Comparison of ENCODE assay signal across 8 mouse cellular contexts in the genomic region with DNA sequence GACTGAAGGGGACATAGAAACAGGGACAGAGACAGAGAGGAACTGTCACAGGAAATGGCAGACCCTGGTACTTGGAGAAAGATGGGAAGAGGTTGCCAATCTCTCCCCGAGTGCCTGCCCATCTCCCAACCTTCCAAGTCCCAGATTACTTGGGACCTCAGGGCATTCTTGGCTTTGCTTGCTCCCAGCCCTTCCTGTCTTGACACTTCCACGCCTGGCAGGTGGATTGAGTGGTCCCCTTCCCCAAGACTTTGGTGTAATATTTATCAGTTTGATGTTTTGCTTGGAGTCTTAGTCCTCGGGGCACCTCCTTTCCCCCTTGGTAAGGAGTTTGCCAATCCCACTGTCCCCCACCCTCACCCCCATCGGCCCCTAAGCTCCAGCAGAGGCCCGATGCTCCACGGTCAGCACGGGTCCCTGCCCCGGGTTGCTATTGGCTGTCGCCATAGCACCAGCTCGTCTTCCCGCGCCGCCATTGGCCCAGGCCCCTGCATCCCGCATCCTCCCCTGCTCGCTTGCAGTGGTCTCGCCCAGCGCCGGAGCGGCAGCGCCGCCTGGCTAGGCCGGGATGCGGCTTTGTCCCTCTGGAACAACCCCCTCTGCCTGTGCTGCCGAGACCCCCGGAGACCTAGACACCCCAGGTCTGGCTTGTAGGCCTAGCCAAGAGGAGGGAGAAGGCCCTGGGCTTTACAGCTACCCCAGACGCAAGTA. TPM values are rescaled to one million over a fixed set of nuclear protein-coding genes. Genes with fewer than 3 reads are reported as not detected.
DNase-seq lines count a peak whose midpoint lies in the region; ATAC-seq and TF ChIP-seq lines count a peak whose summit lies in the region.

No protein-coding gene starts in this region.

- intact Hi-C loops in heart, postnatal 10 days (cut with DNase I), result no loop called here

- H3K4me1 ChIP-seq in lung, adult 2 months (ENCODE audit: control insufficient read depth, insufficient read depth, low read length), result peaks cover 3% of the 10 kb centered on the region; the same call in 1 of the 2 replicates
- H3K4me1 ChIP-seq in olfactory bulb, adult 2 months (ENCODE audit: control insufficient read depth, insufficient read depth, low read length), result peaks cover 61% of the 10 kb centered on the region

- no peak for TF ChIP-seq CTCF in lung, adult 2 months (IDR thresholded peaks at IDR 0.05; ENCODE audit: insufficient read depth, low read length)
- no peak for TF ChIP-seq CTCF in olfactory bulb, adult 2 months (IDR thresholded peaks at IDR 0.05; ENCODE audit: insufficient read depth, low read depth, low read length)

- ATAC-seq in CD4-positive, CD25-positive, alpha-beta regulatory T cell, adult 4 months, result no peak

- 16% methylated on average over 26 of the region's 26 CpGs for WGBS in lung, adult 2 months
- WGBS in olfactory bulb, adult 2 months, result 2% methylated on average over 26 of the region's 26 CpGs

- H3K4me3 ChIP-seq in lung, adult 2 months (replicated peaks; ENCODE audit: extremely low read depth, low read depth, low read length), result no peak overlapping the region
- peak overlapping the region; percentile 89 for H3K4me3 ChIP-seq in olfactory bulb, adult 2 months (ENCODE audit: insufficient read depth, low read depth, low read length)

- peak; percentile 61 to 73 for DNase-seq in lung, postnatal 4 days
- no peak for DNase-seq in lung, adult 2 months
- peak; percentile 83 for DNase-seq in embryo, embryonic 9.5 days (ENCODE audit: extremely low spot score)
- DNase-seq in heart, postnatal 10 days, result peak; percentile 66 to 72
- peak; percentile 75 to 88 for DNase-seq in left cerebral cortex, adult 8-10 months (ENCODE audit: low spot score in 2 of 2)
- DNase-seq in adrenal gland, adult 2 months, result no peak

- no peak for TF ChIP-seq POLR2A in lung, adult 2 months (IDR thresholded peaks at IDR 0.05; ENCODE audit: borderline replicate concordance, extremely low read depth, low read depth, low read length)
- peak; percentile 93 for TF ChIP-seq POLR2A in olfactory bulb, adult 2 months (IDR thresholded peaks at IDR 0.05; ENCODE audit: insufficient read depth, low read depth, low read length)

- H3K27ac ChIP-seq in olfactory bulb, adult 2 months (ENCODE audit: insufficient read depth, low read depth, low read length), result peak overlapping the region; percentile 94

RNA-seq across cellular contexts. Expression of a gene that starts 2.9 kb away (rescaled TPM):
- polyA plus RNA-seq in lung, adult 2 months (2012; rRNA removed), result 3.8 and 4.1 TPM in 2 replicates
- total RNA-seq in heart, postnatal 10 days (2021), result 1 to 10 TPM; 4.7 to 5.0 TPM
- total RNA-seq in left cerebral cortex, adult 8-10 months (2022), result 100 to 1,000 TPM; 107 to 125 (median 116) TPM
- polyA plus RNA-seq in olfactory bulb, adult 2 months (2012; ENCODE audit: insufficient read depth, insufficient read length, low replicate concordance, missing spikeins), result not detected in 2 replicates
- under 1 TPM in 1 of 2 experiments, not detected in 1; 0.16 TPM for polyA plus RNA-seq in CD4-positive, CD25-positive, alpha-beta regulatory T cell, adult 4 months (2017; shearing (Covaris generic))
- 1 to 10 TPM in 1 of 2 experiments, under 1 TPM in 1; 0.72 to 3.0 TPM for total RNA-seq in adrenal gland, adult 2 months (2021)
- polyA plus RNA-seq in adrenal gland, adult 2 months (2012; rRNA removed), result 2.5 and 4.0 TPM in 2 replicates

RNA-seq across cellular contexts. Expression of a gene that starts 6.5 kb away (rescaled TPM):
- 1,318 and 1,397 TPM in 2 replicates for polyA plus RNA-seq in lung, adult 2 months (2012; rRNA removed)
- total RNA-seq in heart, postnatal 10 days (2021), result 100 to 1,000 TPM; 859 to 871 TPM
- 1,000 to 10,000 TPM in 1 of 4 experiments, 100 to 1,000 TPM in 3; 922 to 1,007 (median 961) TPM for total RNA-seq in left cerebral cortex, adult 8-10 months (2022)
- 978 TPM in 1 of 2 replicates, not detected in the other for polyA plus RNA-seq in olfactory bulb, adult 2 months (2012; ENCODE audit: insufficient read depth, insufficient read length, low replicate concordance, missing spikeins)
- polyA plus RNA-seq in CD4-positive, CD25-positive, alpha-beta regulatory T cell, adult 4 months (2017; shearing (Covaris generic)), result 1,000 to 10,000 TPM; 1,622 to 1,794 TPM
- total RNA-seq in adrenal gland, adult 2 months (2021), result 1,000 to 10,000 TPM; 1,320 to 1,332 TPM
- polyA plus RNA-seq in adrenal gland, adult 2 months (2012; rRNA removed), result 1,020 and 1,031 TPM in 2 replicates

RNA-seq across cellular contexts. Expression of a gene that starts 21.6 kb away (rescaled TPM):
- polyA plus RNA-seq in lung, adult 2 months (2012; rRNA removed), result 58.4 and 62.4 TPM in 2 replicates
- total RNA-seq in heart, postnatal 10 days (2021), result 10 to 100 TPM; 15.3 to 17.9 TPM
- 10 to 100 TPM; 25.7 to 29.0 (median 27.3) TPM for total RNA-seq in left cerebral cortex, adult 8-10 months (2022)
- polyA plus RNA-seq in olfactory bulb, adult 2 months (2012; ENCODE audit: insufficient read depth, insufficient read length, low replicate concordance, missing spikeins), result not detected in 2 replicates
- 10 to 100 TPM; 47.1 to 59.9 TPM for polyA plus RNA-seq in CD4-positive, CD25-positive, alpha-beta regulatory T cell, adult 4 months (2017; shearing (Covaris generic))
- total RNA-seq in adrenal gland, adult 2 months (2021), result 10 to 100 TPM; 21.6 to 32.5 TPM
- polyA plus RNA-seq in adrenal gland, adult 2 months (2012; rRNA removed), result 57.0 and 61.7 TPM in 2 replicates

RNA-seq across cellular contexts. Expression of a gene that starts 30.6 kb away (rescaled TPM):
- 9.8 and 10.4 TPM in 2 replicates for polyA plus RNA-seq in lung, adult 2 months (2012; rRNA removed)
- 1 to 10 TPM; 1.7 to 1.8 TPM for total RNA-seq in heart, postnatal 10 days (2021)
- 10 to 100 TPM in 1 of 4 experiments, 1 to 10 TPM in 3; 6.7 to 10.2 (median 8.3) TPM for total RNA-seq in left cerebral cortex, adult 8-10 months (2022)
- polyA plus RNA-seq in olfactory bulb, adult 2 months (2012; ENCODE audit: insufficient read depth, insufficient read length, low replicate concordance, missing spikeins), result not detected in 2 replicates
- 10 to 100 TPM; 11.9 to 12.3 TPM for polyA plus RNA-seq in CD4-positive, CD25-positive, alpha-beta regulatory T cell, adult 4 months (2017; shearing (Covaris generic))
- total RNA-seq in adrenal gland, adult 2 months (2021), result 1 to 10 TPM; 1.8 to 3.4 TPM
- 15.9 and 19.6 TPM in 2 replicates for polyA plus RNA-seq in adrenal gland, adult 2 months (2012; rRNA removed)

RNA-seq across cellular contexts. Expression of a gene that starts 31.0 kb away (rescaled TPM):
- 23.7 and 26.8 TPM in 2 replicates for polyA plus RNA-seq in lung, adult 2 months (2012; rRNA removed)
- 1 to 10 TPM; 2.2 to 2.4 TPM for total RNA-seq in heart, postnatal 10 days (2021)
- 10 to 100 TPM; 12.0 to 14.8 (median 13.6) TPM for total RNA-seq in left cerebral cortex, adult 8-10 months (2022)
- not detected in 2 replicates for polyA plus RNA-seq in olfactory bulb, adult 2 months (2012; ENCODE audit: insufficient read depth, insufficient read length, low replicate concordance, missing spikeins)
- under 1 TPM in 1 of 2 experiments, not detected in 1; 0.51 TPM for polyA plus RNA-seq in CD4-positive, CD25-positive, alpha-beta regulatory T cell, adult 4 months (2017; shearing (Covaris generic))
- 10 to 100 TPM; 11.1 to 15.6 TPM for total RNA-seq in adrenal gland, adult 2 months (2021)
- polyA plus RNA-seq in adrenal gland, adult 2 months (2012; rRNA removed), result 11.3 and 15.7 TPM in 2 replicates

Comparison
In these comparisons a context has a peak if more than half of its experiments do, and no peak if none do; other contexts are left out.
1. DNase-seq: peak in lung, postnatal 4 days (2 of 2), embryo, embryonic 9.5 days (single experiment), heart, postnatal 10 days (2 of 2) and left cerebral cortex, adult 8-10 months (2 of 2); none in lung, adult 2 months (single experiment) and adrenal gland, adult 2 months (single experiment).
2. RNA of a gene that starts 21.6 kb away (polyA plus RNA-seq): 58.4 to 62.4 TPM in lung, adult 2 months, 57.0 to 61.7 TPM in adrenal gland, adult 2 months and 47.1 to 59.9 TPM in CD4-positive, CD25-positive, alpha-beta regulatory T cell, adult 4 months; not detected in olfactory bulb, adult 2 months; every median in the first group is over 10 times any median in the second.